Mouse (Mus musculus): ENCODE results near the gene Chrna1. TPM values are rescaled to one million over a fixed set of nuclear protein-coding genes. Genes with fewer than 3 reads are reported as not detected.
A peak's percentile ranks its signal among the peaks of the same experiment; 100 is the strongest.

Chrna1 gene
- polyA plus RNA-seq, 1 experiment from 2014 or later, result 0.20 TPM

GRCm38 (mm10) chr2:73540450-73541162 lies 39.5 kb downstream of the Chrna1 start:
- Histone ChIP-seq H3K4me3 (ENCODE audit: low read depth, low read length) (no peak overlapping the region), H3K27ac (ENCODE audit: low read depth) (no peak overlapping the region), H3K27me3 (replicated peaks; ENCODE audit: control insufficient read depth, insufficient read depth, low read length) (no peaks in the 10 kb centered on the region), H3K4me1 (replicated peaks; ENCODE audit: control insufficient read depth, insufficient read depth, low read length) (peaks cover 3% of the 10 kb centered on the region), H3K9me3 (ENCODE audit: control insufficient read depth, low read length) (no peaks in the 10 kb centered on the region), H3K36me3 (ENCODE audit: control insufficient read depth, insufficient read depth, low read length) (no peaks in the 10 kb centered on the region), H3K9ac (ENCODE audit: low read length) (no peak overlapping the region), H3K4me2 (ENCODE audit: low read length) (peak overlapping the region; percentile 36)
- ATAC-seq (replicated peaks; ENCODE audit: low FRiP score, low TSS enrichment, low read depth), result no peak
- no peak for DNase-seq (ENCODE audit: low spot score)
- 24% methylated on average over 16 of the region's 16 CpGs for WGBS

- ATAC-seq (replicated peaks; ENCODE audit: low FRiP score, low TSS enrichment, low read depth) (no peak), DNase-seq (ENCODE audit: low spot score) (no peak)
- no peak overlapping the region for H3K27ac ChIP-seq (ENCODE audit: low read depth)
- 24% methylated on average over 1 of the region's 1 CpGs for WGBS
- no peak overlapping the region for H3K9ac ChIP-seq (ENCODE audit: low read length)
- no peak overlapping the region for H3K4me3 ChIP-seq (ENCODE audit: low read depth, low read length)
- H3K4me1 ChIP-seq (replicated peaks; ENCODE audit: control insufficient read depth, insufficient read depth, low read length), result peaks cover 3% of the 10 kb centered on the region
- no peaks in the 10 kb centered on the region for H3K36me3 ChIP-seq (ENCODE audit: control insufficient read depth, insufficient read depth, low read length)
- H3K4me2 ChIP-seq (ENCODE audit: low read length), result no peak overlapping the region
- H3K9me3 ChIP-seq (ENCODE audit: control insufficient read depth, low read length), result no peaks in the 10 kb centered on the region
- H3K27me3 ChIP-seq (replicated peaks; ENCODE audit: control insufficient read depth, insufficient read depth, low read length), result no peaks in the 10 kb centered on the region
Observed at GRCm38 (mm10) chr2:73539697-73540096, 40.4 kb downstream of the Chrna1 start.

- Histone ChIP-seq H3K4me1 (replicated peaks; ENCODE audit: control insufficient read depth, insufficient read depth, low read length) (peaks cover 3% of the 10 kb centered on the region), H3K9me3 (ENCODE audit: control insufficient read depth, low read length) (no peaks in the 10 kb centered on the region), H3K9ac (ENCODE audit: low read length) (no peak overlapping the region), H3K4me2 (ENCODE audit: low read length) (no peak overlapping the region), H3K36me3 (ENCODE audit: control insufficient read depth, insufficient read depth, low read length) (no peaks in the 10 kb centered on the region), H3K27ac (ENCODE audit: low read depth) (no peak overlapping the region), H3K27me3 (replicated peaks; ENCODE audit: control insufficient read depth, insufficient read depth, low read length) (no peaks in the 10 kb centered on the region), H3K4me3 (ENCODE audit: low read depth, low read length) (no peak overlapping the region)
- ATAC-seq (replicated peaks; ENCODE audit: low FRiP score, low TSS enrichment, low read depth) (no peak), DNase-seq (ENCODE audit: low spot score) (no peak)
- 82% methylated on average over 3 of the region's 3 CpGs for WGBS
Observed at GRCm38 (mm10) chr2:73539141-73539540, 41.0 kb downstream of the Chrna1 start.

GRCm38 (mm10) chr2:73538590-73538989 lies 41.5 kb downstream of the Chrna1 start:
- Histone ChIP-seq H3K4me2 (ENCODE audit: low read length) (no peak overlapping the region), H3K36me3 (ENCODE audit: control insufficient read depth, insufficient read depth, low read length) (no peaks in the 10 kb centered on the region), H3K4me3 (ENCODE audit: low read depth, low read length) (no peak overlapping the region), H3K27me3 (replicated peaks; ENCODE audit: control insufficient read depth, insufficient read depth, low read length) (no peaks in the 10 kb centered on the region), H3K27ac (ENCODE audit: low read depth) (no peak overlapping the region), H3K9ac (ENCODE audit: low read length) (no peak overlapping the region), H3K4me1 (replicated peaks; ENCODE audit: control insufficient read depth, insufficient read depth, low read length) (peaks cover 3% of the 10 kb centered on the region), H3K9me3 (ENCODE audit: control insufficient read depth, low read length) (no peaks in the 10 kb centered on the region)
- DNase-seq (ENCODE audit: low spot score) (no peak), ATAC-seq (replicated peaks; ENCODE audit: low FRiP score, low TSS enrichment, low read depth) (no peak)
- WGBS, result 64% methylated on average over 13 of the region's 13 CpGs

GRCm38 (mm10) chr2:73536091-73536783 lies 43.9 kb downstream of the Chrna1 start:
- WGBS, result 82% methylated on average over 15 of the region's 15 CpGs
- DNase-seq (ENCODE audit: low spot score) (no peak), ATAC-seq (replicated peaks; ENCODE audit: low FRiP score, low TSS enrichment, low read depth) (no peak)
- no peak overlapping the region for H3K27ac ChIP-seq (ENCODE audit: low read depth)
- no peaks in the 10 kb centered on the region for H3K9me3 ChIP-seq (ENCODE audit: control insufficient read depth, low read length)
- peaks cover 3% of the 10 kb centered on the region for H3K4me1 ChIP-seq (replicated peaks; ENCODE audit: control insufficient read depth, insufficient read depth, low read length)
- H3K36me3 ChIP-seq (ENCODE audit: control insufficient read depth, insufficient read depth, low read length), result no peaks in the 10 kb centered on the region
- no peak overlapping the region for H3K4me2 ChIP-seq (ENCODE audit: low read length)
- H3K4me3 ChIP-seq (ENCODE audit: low read depth, low read length), result no peak overlapping the region
- no peaks in the 10 kb centered on the region for H3K27me3 ChIP-seq (replicated peaks; ENCODE audit: control insufficient read depth, insufficient read depth, low read length)
- H3K9ac ChIP-seq (ENCODE audit: low read length), result no peak overlapping the region

- no peaks in the 10 kb centered on the region for H3K36me3 ChIP-seq (ENCODE audit: control insufficient read depth, insufficient read depth, low read length)
- DNase-seq (ENCODE audit: low spot score) (no peak), ATAC-seq (replicated peaks; ENCODE audit: low FRiP score, low TSS enrichment, low read depth) (no peak)
- no peak overlapping the region for H3K4me3 ChIP-seq (ENCODE audit: low read depth, low read length)
- no peak overlapping the region for H3K27ac ChIP-seq (ENCODE audit: low read depth)
- H3K9ac ChIP-seq (ENCODE audit: low read length), result no peak overlapping the region
- WGBS, result 74% methylated on average over 10 of the region's 10 CpGs
- H3K4me2 ChIP-seq (ENCODE audit: low read length), result no peak overlapping the region
- no peaks in the 10 kb centered on the region for H3K9me3 ChIP-seq (ENCODE audit: control insufficient read depth, low read length)
- no peaks in the 10 kb centered on the region for H3K27me3 ChIP-seq (replicated peaks; ENCODE audit: control insufficient read depth, insufficient read depth, low read length)
- H3K4me1 ChIP-seq (replicated peaks; ENCODE audit: control insufficient read depth, insufficient read depth, low read length), result peaks cover 3% of the 10 kb centered on the region; the same call in 1 of the 2 replicates
Observed at GRCm38 (mm10) chr2:73534720-73535119, 45.4 kb downstream of the Chrna1 start.

- Histone ChIP-seq H3K4me1 (replicated peaks; ENCODE audit: control insufficient read depth, insufficient read depth, low read length) (peaks cover 25% of the 10 kb centered on the region), H3K9me3 (ENCODE audit: control insufficient read depth, low read length) (no peaks in the 10 kb centered on the region), H3K4me2 (ENCODE audit: low read length) (peak overlapping the region; percentile 80; the same call in 1 of the 2 replicates), H3K27ac (ENCODE audit: low read depth) (no peak overlapping the region), H3K36me3 (ENCODE audit: control insufficient read depth, insufficient read depth, low read length) (no peaks in the 10 kb centered on the region), H3K27me3 (replicated peaks; ENCODE audit: control insufficient read depth, insufficient read depth, low read length) (no peaks in the 10 kb centered on the region), H3K4me3 (ENCODE audit: low read depth, low read length) (no peak overlapping the region), H3K9ac (ENCODE audit: low read length) (no peak overlapping the region)
- no peak for ATAC-seq (replicated peaks; ENCODE audit: low FRiP score, low TSS enrichment, low read depth)
- no peak for DNase-seq (ENCODE audit: low spot score)
- 78% methylated on average over 5 of the region's 5 CpGs for WGBS
Observed at GRCm38 (mm10) chr2:73530487-73530886, 49.7 kb downstream of the Chrna1 start.

- 2% methylated on average over 66 of the region's 66 CpGs for WGBS
- H3K4me2 ChIP-seq (ENCODE audit: low read length), result peak within 1 kb of the TSS; percentile 80
- no peaks in the 10 kb centered on the region for H3K36me3 ChIP-seq (ENCODE audit: control insufficient read depth, insufficient read depth, low read length)
- H3K27ac ChIP-seq (ENCODE audit: low read depth), result peak within 1 kb of the TSS; percentile 80
- H3K9me3 ChIP-seq (ENCODE audit: control insufficient read depth, low read length), result no peaks in the 10 kb centered on the region
- peak within 1 kb of the TSS; percentile 94 for H3K9ac ChIP-seq (ENCODE audit: low read length)
- H3K4me1 ChIP-seq (replicated peaks; ENCODE audit: control insufficient read depth, insufficient read depth, low read length), result peaks cover 25% of the 10 kb centered on the region
- peak; percentile 91 for DNase-seq (ENCODE audit: low spot score)
- peak; percentile 87 for ATAC-seq (replicated peaks; ENCODE audit: low FRiP score, low TSS enrichment, low read depth)
- H3K4me3 ChIP-seq (ENCODE audit: low read depth, low read length), result peak within 1 kb of the TSS; percentile 91
- no peaks in the 10 kb centered on the region for H3K27me3 ChIP-seq (replicated peaks; ENCODE audit: control insufficient read depth, insufficient read depth, low read length)
Observed at GRCm38 (mm10) chr2:73529356-73530330, 50.5 kb downstream of the Chrna1 start, which contains the start of gene Wipf1. Gene Wipf1, minus strand, starts transcription at chr2:73529734.

Measured in intestine, embryonic 14.5 days (tissue).